Mouse (Mus musculus) frontal cortex, postnatal 36 days (tissue): ENCODE measurements around the gene Stfa3.
"Not testable (repeated sequence)": the region's sequence is repeated elsewhere in the genome, so short reads cannot be mapped to it uniquely, and the experiment has no call there.

Experiments
- DNase-seq, 2 experiments: peaks; one replicate each; pipeline ENCODE4 v3.0.0; 2022; ENCODE audit warnings: low spot score in 2 of 2

Stfa3 gene

GRCm38 (mm10) chr16:36455342-36455802 lies at the start of gene Stfa3:
Gene Stfa3 (minus strand): TSS chr16:36455392.
- no peak for DNase-seq

- DNase-seq: no peak
These were observed 47.1 kb upstream of the Stfa3 start for GRCm38 (mm10) chr16:36502286-36502685.

DNA sequence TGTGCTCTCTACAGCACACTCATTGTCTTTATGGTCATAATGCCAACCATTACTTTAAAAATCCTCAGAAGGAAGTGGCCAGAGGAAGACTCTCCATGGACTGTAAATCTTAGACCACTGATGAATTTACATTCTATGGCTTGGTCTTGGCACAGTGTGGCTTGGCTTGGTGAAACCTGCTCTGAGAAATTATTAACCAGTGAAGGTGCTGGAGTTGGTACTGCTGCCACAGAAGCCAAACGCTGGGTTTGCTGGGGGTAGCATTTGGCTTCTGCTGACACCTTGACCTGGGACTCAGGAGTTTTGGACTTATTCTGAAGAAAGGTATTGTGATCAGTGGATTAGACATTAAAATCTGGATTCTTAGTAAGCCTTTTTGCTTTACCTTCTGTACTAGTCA lies 37.2 kb upstream of the Stfa3 start:
- DNase-seq: no peak

DNA sequence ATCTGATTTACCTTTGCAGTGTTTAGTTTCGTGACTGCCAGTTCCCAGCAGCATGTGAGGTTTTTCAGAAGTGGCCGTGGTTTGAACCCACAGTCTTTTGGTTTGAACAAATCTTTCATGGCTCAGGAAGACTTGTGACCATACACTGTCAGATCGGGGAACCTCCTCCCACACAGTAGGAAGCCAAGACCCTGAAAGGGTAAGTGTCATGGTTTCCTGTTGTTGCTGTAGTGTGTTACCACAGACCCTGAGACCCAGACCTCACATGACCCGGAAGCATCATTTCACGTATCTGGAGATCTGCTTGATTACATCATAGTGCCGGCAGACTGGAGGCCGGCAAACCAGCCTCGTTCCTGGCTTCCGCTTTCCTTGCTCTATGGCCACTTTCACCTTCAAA lies 21.7 kb upstream of the Stfa3 start:
- no peak for DNase-seq

DNA sequence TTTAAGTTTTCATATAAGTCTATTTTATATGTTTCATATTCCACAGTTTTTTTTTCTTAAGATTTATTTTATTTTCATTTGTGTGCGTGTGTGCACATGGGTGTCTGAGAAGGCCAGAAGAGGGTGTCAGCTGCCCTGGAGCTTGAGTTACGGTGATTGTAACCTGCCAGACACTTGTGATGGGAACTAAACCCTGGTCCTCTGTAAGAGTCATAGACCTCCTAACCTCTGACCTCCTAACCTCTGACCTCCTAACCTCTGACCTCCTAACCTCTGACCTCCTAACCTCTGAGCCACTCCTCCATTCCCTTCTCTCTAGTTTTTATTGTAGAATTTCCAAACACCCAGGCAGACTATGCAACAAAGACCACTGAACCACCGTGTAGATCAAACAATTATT lies 20.3 kb upstream of the Stfa3 start:
- no peak for DNase-seq

- no peak for DNase-seq
These were observed 19.7 kb upstream of the Stfa3 start for GRCm38 (mm10) chr16:36474849-36475248.

- peak; percentile 31 to 55 for DNase-seq
These were observed 18.3 kb upstream of the Stfa3 start for GRCm38 (mm10) chr16:36473217-36474216.

DNA sequence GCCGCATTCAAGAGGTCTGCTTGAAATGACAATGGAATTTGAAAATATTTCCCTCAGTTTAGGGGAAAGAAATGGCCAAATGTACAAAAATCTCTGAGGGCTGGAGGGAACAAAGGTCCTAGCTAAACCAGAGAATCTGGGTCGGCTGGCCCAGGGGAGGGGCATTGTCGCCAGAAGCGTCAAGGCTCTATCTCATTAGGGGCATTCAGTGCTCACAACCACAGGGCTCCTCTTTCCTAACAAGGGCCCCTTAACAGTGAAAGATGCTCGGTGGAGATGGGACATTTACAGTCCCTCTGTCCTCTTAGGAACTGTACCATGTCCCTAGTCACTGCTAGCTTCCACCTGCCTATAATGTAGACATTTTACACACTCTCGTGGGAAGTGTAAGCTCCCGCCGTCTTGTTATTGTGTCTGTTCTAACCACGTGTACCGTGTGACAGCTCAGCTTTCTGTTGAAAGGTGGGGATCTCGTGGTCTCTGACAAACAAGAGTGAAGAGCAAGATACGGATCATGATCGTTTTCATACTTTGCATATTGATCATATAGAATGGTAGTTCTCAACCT lies 16.0 kb upstream of the Stfa3 start:
- DNase-seq: no peak

DNA sequence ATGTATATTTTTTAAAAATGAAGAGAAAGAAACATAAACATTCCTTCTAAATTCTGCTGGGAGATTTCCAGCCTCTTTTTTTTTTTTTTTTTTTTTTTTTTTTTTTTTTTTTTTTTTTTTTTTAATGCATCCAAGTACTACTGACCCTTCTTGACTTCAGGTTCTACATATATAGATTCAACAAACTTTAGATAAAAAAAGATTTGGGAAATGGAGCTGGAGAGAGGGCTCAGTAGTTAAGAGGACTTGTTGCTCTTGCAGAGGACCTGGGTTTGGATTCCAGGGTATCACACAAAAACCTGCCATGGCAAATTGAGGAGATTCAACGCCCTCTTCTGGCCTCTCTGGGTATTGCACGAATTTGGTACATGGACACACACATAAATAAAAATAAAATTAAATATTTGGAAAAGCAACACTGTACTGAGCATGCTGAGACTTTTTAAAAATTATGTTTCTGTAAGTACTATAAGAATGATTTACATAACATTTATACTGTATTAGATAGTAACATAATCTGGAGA lies 14.8 kb upstream of the Stfa3 start:
- peak in 1 of 2 experiments; percentile 17 for DNase-seq

DNA sequence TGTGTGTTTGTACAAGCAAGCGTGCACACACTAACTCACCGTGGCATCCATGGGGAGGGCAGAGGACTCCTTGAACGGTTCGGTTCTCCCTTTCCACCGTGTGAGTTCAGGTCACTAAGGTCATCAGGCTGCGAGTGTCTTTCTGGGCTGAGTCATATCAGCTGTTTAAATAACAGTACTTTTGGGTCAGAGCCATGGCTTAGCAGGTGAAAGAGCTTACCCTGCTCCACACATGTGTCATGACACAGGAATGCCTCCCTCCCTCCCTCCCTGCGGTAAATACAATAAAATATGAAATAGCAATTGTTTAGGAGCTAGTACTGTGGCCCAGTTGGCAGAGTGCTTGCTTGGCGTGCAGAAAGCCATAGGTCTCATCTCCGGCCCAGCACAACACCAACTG lies 14.2 kb upstream of the Stfa3 start:
- DNase-seq: no peak

GRCm38 (mm10) chr16:36468862-36469261 lies 13.7 kb upstream of the Stfa3 start:
- DNase-seq: no peak

GRCm38 (mm10) chr16:36467936-36468335 lies 12.7 kb upstream of the Stfa3 start:
- DNase-seq: no peak

DNA sequence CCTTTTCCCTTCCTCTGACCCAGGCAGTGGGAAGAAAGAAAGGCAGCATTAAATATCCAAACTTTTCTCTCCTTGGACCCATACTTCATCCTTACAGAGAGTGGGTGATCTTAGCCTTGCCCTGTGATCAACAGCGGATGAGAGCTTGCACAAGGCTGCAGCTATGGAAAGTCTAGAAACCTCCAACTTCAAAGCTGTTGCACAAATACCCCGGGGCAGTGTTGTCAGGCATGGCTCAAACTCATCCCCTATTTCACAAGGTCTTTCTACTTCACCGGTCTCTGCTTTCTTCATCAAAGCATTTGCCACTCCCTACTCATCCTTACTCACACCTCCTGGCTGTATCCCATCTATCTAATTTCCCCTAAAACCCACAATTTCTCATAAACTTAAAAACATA lies 10.2 kb upstream of the Stfa3 start:
- no peak for DNase-seq

GRCm38 (mm10) chr16:36464076-36464475 lies 8.9 kb upstream of the Stfa3 start:
- peak; percentile 4 to 15 for DNase-seq

DNA sequence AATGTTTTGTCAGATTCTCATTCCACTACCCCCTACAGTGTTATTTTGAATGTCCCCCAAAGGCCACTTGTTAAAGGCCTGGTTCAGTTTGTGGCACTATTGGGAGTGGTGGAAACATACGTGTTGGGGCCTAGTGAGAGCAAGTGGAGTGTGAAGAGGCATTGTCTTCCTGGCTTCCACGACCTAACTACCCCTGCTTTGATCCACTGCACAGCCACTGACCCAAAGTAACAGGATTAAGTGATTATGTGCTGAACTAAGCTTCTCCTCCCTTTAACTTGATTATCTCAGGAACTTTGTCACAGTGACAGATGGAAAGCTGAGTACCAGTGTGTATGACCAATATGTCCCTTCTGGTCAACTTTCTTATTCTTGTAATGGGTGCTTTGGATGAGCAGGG lies 5.2 kb upstream of the Stfa3 start:
- no peak for DNase-seq

DNA sequence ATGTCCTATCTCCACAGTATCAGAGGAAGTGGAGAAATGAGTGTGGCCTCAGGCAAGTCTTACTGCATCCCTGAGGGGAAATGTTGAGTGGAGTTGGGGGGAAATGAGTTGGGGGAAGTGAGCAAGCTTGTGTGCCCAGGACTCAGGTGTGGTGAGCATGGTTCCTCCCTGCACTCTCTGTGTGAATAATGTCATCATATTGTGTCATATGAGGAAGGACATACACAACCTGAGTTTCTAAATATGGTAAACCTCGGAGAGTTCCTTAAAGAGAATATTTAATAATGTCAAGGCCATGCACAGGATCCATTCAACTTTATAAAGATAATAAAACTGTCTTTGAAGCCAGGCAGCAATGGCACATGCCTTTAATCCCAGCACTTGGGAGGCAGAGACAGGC lies 34.2 kb downstream of the Stfa3 start:
- not testable (repeated sequence) for DNase-seq

DNA sequence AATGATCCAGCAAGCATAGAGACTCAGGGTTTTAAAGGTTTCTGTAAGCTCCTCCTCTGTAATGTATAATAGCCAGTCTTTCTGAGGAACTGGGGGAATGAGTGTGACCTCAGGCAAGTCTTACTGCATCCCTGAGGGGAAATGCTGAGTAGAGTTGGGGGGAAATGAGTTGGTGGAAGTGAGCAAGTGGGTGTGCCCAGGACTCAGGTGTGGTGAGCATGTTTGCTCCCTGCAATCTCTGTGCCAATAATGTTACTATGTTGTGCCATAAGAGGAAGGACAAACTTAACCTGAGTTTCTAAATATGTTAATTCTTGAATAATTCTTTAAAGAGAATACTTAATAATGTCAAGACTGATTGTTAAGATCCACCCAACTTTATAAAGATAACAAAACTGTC lies 46.8 kb downstream of the Stfa3 start, which contains the start of gene Stfa2:
TSS of gene Stfa2 (minus strand) at position 101 of the 400 bp plus-strand sequence.
- no peak for DNase-seq
